Mouse (Mus musculus): Measurements from ENCODE around the gene Otub2. TPM values are rescaled to one million over a fixed set of nuclear protein-coding genes. Genes with fewer than 3 reads are reported as not detected.

Gene Otub2
- polyA plus RNA-seq, 1 experiment from 2014 or later, result 5.6 TPM

GRCm38 (mm10) chr12:103380226-103380625 lies 8.3 kb upstream of the Otub2 start:
- 85% methylated on average over 4 of the region's 4 CpGs for WGBS
- no peaks in the 10 kb centered on the region for H3K4me1 ChIP-seq (replicated peaks; ENCODE audit: insufficient read depth, low read length)
- no peak for DNase-seq (ENCODE audit: low spot score)

GRCm38 (mm10) chr12:103389348-103389727 lies 856 bp downstream of the Otub2 start:
- H3K27ac ChIP-seq, result no peak overlapping the region
- peak overlapping the region; percentile 74; the same call in 1 of the 2 replicates for H3K9ac ChIP-seq (ENCODE audit: low read depth, low read length)
- 90% methylated on average over 2 of the region's 2 CpGs for WGBS
- H3K4me2 ChIP-seq (ENCODE audit: low read length), result peak overlapping the region; percentile 85
- 0 out of 2 replicates have a peak, but pooled peaks cover 5% of the 10 kb centered on the region for H3K4me1 ChIP-seq (replicated peaks; ENCODE audit: insufficient read depth, low read length)
- ATAC-seq (replicated peaks; ENCODE audit: low FRiP score, low read depth) (no peak), DNase-seq (ENCODE audit: low spot score) (no peak)
- TF ChIP-seq CTCF (IDR thresholded peaks at IDR 0.05; ENCODE audit: low read depth), result no peak
- H3K4me3 ChIP-seq (replicated peaks; ENCODE audit: low read depth, low read length), result peak overlapping the region; percentile 66
- no peaks in the 10 kb centered on the region for H3K27me3 ChIP-seq (ENCODE audit: insufficient read depth, low read length)
- H3K9me3 ChIP-seq (replicated peaks; ENCODE audit: low read length), result no peaks in the 10 kb centered on the region
- no peaks in the 10 kb centered on the region for H3K36me3 ChIP-seq (ENCODE audit: insufficient read depth, low read length)

More at GRCm38 (mm10) chr12:103380226-103380625, 8.3 kb upstream of the Otub2 start:
- H3K9ac ChIP-seq (ENCODE audit: low read depth, low read length), result no peak overlapping the region
- H3K9me3 ChIP-seq (replicated peaks; ENCODE audit: low read length), result no peaks in the 10 kb centered on the region
- no peak overlapping the region for H3K27ac ChIP-seq
- no peak overlapping the region for H3K4me2 ChIP-seq (ENCODE audit: low read length)
- ATAC-seq (replicated peaks; ENCODE audit: low FRiP score, low read depth), result no peak
- no peaks in the 10 kb centered on the region for H3K36me3 ChIP-seq (ENCODE audit: insufficient read depth, low read length)
- TF ChIP-seq CTCF (IDR thresholded peaks at IDR 0.05; ENCODE audit: low read depth), result no peak
- H3K4me3 ChIP-seq (replicated peaks; ENCODE audit: low read depth, low read length), result no peak overlapping the region
- no peaks in the 10 kb centered on the region for H3K27me3 ChIP-seq (ENCODE audit: insufficient read depth, low read length)

GRCm38 (mm10) chr12:103389982-103390381 lies 1.5 kb downstream of the Otub2 start:
- Histone ChIP-seq H3K4me2 (ENCODE audit: low read length) (no peak overlapping the region), H3K27ac (no peak overlapping the region), H3K36me3 (ENCODE audit: insufficient read depth, low read length) (no peaks in the 10 kb centered on the region), H3K4me3 (replicated peaks; ENCODE audit: low read depth, low read length) (no peak overlapping the region), H3K9me3 (replicated peaks; ENCODE audit: low read length) (no peaks in the 10 kb centered on the region), H3K9ac (ENCODE audit: low read depth, low read length) (no peak overlapping the region), H3K4me1 (replicated peaks; ENCODE audit: insufficient read depth, low read length) (0 out of 2 replicates have a peak, but pooled peaks cover 5% of the 10 kb centered on the region), H3K27me3 (ENCODE audit: insufficient read depth, low read length) (no peaks in the 10 kb centered on the region)
- no peak for TF ChIP-seq CTCF (IDR thresholded peaks at IDR 0.05; ENCODE audit: low read depth)
- ATAC-seq (replicated peaks; ENCODE audit: low FRiP score, low read depth) (no peak), DNase-seq (ENCODE audit: low spot score) (no peak)
- WGBS, result 78% methylated on average over 4 of the region's 4 CpGs

GRCm38 (mm10) chr12:103391098-103391497 lies 2.6 kb downstream of the Otub2 start:
- Histone ChIP-seq H3K4me1 (replicated peaks; ENCODE audit: insufficient read depth, low read length) (0 out of 2 replicates have a peak, but pooled peaks cover 5% of the 10 kb centered on the region), H3K27me3 (ENCODE audit: insufficient read depth, low read length) (no peaks in the 10 kb centered on the region), H3K27ac (no peak overlapping the region), H3K36me3 (ENCODE audit: insufficient read depth, low read length) (no peaks in the 10 kb centered on the region), H3K4me3 (replicated peaks; ENCODE audit: low read depth, low read length) (no peak overlapping the region), H3K9me3 (replicated peaks; ENCODE audit: low read length) (no peaks in the 10 kb centered on the region), H3K9ac (ENCODE audit: low read depth, low read length) (no peak overlapping the region), H3K4me2 (ENCODE audit: low read length) (no peak overlapping the region)
- ATAC-seq (replicated peaks; ENCODE audit: low FRiP score, low read depth), result no peak
- 88% methylated on average over 7 of the region's 7 CpGs for WGBS
- no peak for TF ChIP-seq CTCF (IDR thresholded peaks at IDR 0.05; ENCODE audit: low read depth)
- no peak for DNase-seq (ENCODE audit: low spot score)

GRCm38 (mm10) chr12:103393528-103393927 lies 5.0 kb downstream of the Otub2 start:
- ATAC-seq (replicated peaks; ENCODE audit: low FRiP score, low read depth) (no peak), DNase-seq (ENCODE audit: low spot score) (no peak)
- TF ChIP-seq CTCF (IDR thresholded peaks at IDR 0.05; ENCODE audit: low read depth), result no peak
- Histone ChIP-seq H3K9ac (ENCODE audit: low read depth, low read length) (no peak overlapping the region), H3K36me3 (ENCODE audit: insufficient read depth, low read length) (no peaks in the 10 kb centered on the region), H3K27me3 (ENCODE audit: insufficient read depth, low read length) (no peaks in the 10 kb centered on the region), H3K4me2 (ENCODE audit: low read length) (no peak overlapping the region), H3K4me1 (replicated peaks; ENCODE audit: insufficient read depth, low read length) (0 out of 2 replicates have a peak, but pooled peaks cover 5% of the 10 kb centered on the region), H3K9me3 (replicated peaks; ENCODE audit: low read length) (no peaks in the 10 kb centered on the region), H3K27ac (no peak overlapping the region), H3K4me3 (replicated peaks; ENCODE audit: low read depth, low read length) (no peak overlapping the region)
- 35% methylated on average over 6 of the region's 6 CpGs for WGBS

- H3K36me3 ChIP-seq (ENCODE audit: insufficient read depth, low read length), result no peaks in the 10 kb centered on the region
- H3K4me3 ChIP-seq (replicated peaks; ENCODE audit: low read depth, low read length), result no peak overlapping the region
- no peaks in the 10 kb centered on the region for H3K27me3 ChIP-seq (ENCODE audit: insufficient read depth, low read length)
- H3K4me1 ChIP-seq (replicated peaks; ENCODE audit: insufficient read depth, low read length), result no peaks in the 10 kb centered on the region
- no peak overlapping the region for H3K9ac ChIP-seq (ENCODE audit: low read depth, low read length)
- H3K27ac ChIP-seq, result peak overlapping the region; percentile 50; the same call in 1 of the 2 replicates
- ATAC-seq (replicated peaks; ENCODE audit: low FRiP score, low read depth) (peak; percentile 60; the same call in 1 of the 2 replicates), DNase-seq (ENCODE audit: low spot score) (peak; percentile 24)
- no peak overlapping the region for H3K4me2 ChIP-seq (ENCODE audit: low read length)
- 38% methylated on average over 12 of the region's 12 CpGs for WGBS
- TF ChIP-seq CTCF (IDR thresholded peaks at IDR 0.05; ENCODE audit: low read depth), result no peak
- H3K9me3 ChIP-seq (replicated peaks; ENCODE audit: low read length), result no peaks in the 10 kb centered on the region
Measured at GRCm38 (mm10) chr12:103395486-103396275, 7.2 kb downstream of the Otub2 start.

Data from kidney, postnatal 0 days (tissue).